Mouse (Mus musculus): ENCODE data around the gene 1700029I15Rik.

DNA sequence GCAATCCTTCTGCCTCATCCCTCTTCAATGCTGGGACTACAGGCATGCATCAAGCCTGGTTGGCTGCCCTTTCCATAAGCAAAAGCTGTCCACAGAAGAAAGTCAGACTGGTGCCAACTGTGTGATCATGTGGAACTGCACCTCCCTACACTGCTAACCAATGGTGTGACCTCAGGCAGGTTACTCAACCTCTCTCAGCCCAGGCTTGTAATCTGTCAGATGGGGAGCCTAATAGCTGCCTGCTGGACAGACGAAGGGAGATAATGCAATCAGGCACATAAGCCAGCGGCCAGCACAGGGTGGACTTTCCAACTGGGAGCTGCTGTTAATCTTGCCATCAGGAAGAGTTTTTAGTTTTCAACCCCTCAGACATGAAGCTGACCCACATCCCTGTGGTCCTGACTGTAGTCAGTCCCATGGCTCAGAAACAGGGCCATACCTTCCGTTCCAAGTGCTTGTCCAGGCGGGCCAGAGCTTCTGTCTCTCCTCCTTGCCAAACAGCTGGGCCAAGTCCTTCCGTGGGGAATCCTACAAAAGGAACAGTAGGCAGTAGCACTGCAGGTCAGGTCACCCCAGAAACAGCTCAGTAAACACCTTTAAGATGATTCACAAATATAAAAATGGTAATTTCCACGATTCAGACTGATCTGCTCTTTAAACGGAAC, 39.5 kb downstream of the 1700029I15Rik start:
- no peak for TF ChIP-seq USF1 (IDR thresholded peaks at IDR 0.05; ENCODE audit: low read depth)
- no peak for TF ChIP-seq E2F4 (IDR thresholded peaks at IDR 0.05; ENCODE audit: insufficient read depth)
- TF ChIP-seq POLR2A (IDR thresholded peaks at IDR 0.05; ENCODE audit: insufficient read length, low read depth): no peak
- no peak for TF ChIP-seq TCF12 (IDR thresholded peaks at IDR 0.05; ENCODE audit: insufficient read depth, poor library complexity, severe bottlenecking)
- no peak for TF ChIP-seq MYOG (IDR thresholded peaks at IDR 0.05; ENCODE audit: control insufficient read depth in 1 of 3, insufficient read depth in 1 of 3, insufficient read length in 2 of 3, low read depth in 2 of 3)
- TF ChIP-seq REST (IDR thresholded peaks at IDR 0.05; ENCODE audit: insufficient read depth, insufficient read length): no peak

All from myocyte (in vitro differentiated cells).